Mouse (Mus musculus): ENCODE measurements around the gene Atg4d.

GRCm38 (mm10) chr9:21227342-21227741, 37.8 kb upstream of the Atg4d start:
- TF ChIP-seq CTCF (IDR thresholded peaks at IDR 0.05; ENCODE audit: low read depth), result no peak
- TF ChIP-seq EP300 (IDR thresholded peaks at IDR 0.05; ENCODE audit: low read depth), result no peak

All from liver, postnatal 0 days (tissue).